Mouse (Mus musculus): ENCODE results near the gene Psrc1.

The Psrc1 gene

DNA sequence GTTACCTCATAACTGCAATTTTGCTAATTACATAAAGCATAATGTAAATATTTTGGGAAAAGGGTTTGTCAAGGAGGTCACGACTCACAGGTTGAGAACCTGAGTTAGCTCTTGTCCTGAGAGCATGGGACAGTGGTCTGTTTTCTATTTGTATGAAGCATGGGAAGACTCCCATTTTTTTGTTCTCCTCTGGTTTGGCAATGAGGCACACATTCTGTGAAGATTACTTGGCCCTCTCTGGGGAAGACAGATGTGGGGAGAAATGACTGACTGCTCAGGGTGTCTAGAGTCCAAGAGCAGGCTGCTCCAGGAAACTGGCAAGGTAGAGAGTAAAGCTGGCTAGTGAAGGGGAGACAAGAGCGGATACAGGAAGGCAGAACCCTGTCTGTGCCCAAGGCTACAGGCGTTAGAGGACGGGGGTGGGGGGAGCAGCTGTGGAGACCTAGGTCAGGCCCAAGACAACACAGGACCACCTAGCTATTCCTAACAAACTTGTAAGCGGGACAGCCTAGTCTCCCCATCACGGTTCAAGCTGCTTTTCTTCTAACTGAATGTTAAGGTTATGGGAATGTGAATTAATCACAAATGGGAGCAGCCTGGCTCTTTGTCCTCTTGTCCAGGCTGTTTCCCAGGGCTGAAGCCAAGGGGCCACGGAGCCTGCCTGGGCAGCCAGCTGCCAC is 41.4 kb downstream of the Psrc1 start:
- DNase-seq: no peak

DNA sequence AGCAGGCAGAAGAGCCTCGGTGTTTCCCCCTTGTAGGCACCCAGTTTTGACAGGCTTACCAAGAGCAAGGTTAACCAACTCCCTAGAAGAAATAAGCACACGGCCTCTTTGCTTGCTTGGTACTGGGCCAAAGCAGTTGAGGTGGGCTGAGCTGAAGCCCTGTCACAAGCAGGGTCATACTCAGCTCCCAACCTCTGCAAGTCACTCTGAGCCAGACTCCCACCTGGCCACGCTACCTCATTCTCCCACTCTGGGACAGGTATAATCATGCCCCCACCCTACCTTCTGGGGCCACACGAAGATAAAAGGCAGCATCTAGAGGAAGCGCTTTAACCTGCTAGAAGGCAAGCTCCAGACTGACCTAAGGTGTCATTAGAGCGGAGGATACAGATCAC is 42.0 kb downstream of the Psrc1 start:
- DNase-seq: no peak

GRCm38 (mm10) chr3:108432542-108433187 is 49.0 kb downstream of the Psrc1 start:
- no peak for DNase-seq

DNA sequence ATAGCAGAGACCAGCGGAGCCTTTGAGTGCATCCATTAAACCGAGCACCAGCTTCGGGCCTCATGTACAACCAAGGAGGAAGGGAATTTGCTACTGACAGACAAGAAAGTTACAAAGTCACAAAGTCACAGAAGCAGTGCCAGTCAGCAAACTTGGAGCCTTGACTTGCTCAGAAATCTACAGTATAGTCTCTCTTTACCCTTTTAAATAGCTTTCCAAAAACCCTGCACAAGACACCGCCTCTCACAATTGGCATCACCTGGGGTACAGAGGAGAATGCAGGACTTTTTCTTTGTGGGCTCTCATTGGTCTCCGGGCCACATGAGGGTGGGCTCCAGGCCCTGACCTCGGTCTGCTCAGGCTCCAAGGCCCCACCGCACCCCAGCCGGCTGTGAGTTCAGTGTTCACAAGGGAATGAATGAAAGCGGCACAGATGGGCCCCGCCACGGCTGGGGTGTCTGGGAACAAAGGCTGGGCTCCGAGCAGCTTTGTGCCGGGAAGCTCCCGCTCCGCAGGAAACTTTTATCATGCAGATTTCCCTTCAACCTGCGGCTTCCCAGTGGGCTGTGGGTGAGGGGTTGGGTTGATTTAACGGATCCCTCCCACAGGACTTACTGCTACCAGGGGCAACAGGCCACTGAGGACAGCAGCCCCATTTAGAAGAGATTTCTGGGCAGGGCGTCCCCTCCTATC is 49.7 kb downstream of the Psrc1 start:
- no peak for DNase-seq

DNA sequence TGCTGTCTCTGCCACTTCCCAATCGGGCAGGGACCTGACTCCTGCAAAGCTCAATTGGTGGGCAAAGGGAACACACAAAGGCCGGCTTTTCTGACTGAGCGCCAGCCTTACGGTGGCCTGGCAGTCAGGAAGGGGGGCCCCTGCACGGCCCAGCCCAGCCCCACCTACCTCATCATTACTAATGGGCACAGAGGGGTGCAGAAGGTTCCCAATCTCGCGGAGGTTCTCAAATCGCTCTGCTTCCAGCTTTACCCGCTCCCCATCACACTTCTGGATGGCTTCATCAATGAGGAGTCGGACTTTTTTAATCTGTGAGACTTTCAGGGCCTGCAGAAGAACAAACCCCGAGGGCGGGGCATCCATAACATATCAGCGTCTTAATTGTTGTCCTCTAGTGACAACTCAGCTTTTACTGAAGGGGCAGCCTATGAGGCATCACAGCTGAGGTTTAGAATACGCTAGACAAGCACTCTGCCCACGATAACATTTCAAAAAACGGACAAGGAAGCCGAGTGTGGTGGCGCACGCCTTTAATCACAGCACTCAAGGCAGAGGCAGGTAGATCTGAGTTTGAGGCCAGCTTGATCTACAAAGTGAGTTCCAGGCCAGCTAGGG is 50.3 kb downstream of the Psrc1 start:
- no peak for DNase-seq

- DNase-seq: no peak
These were observed 52.2 kb downstream of the Psrc1 start for GRCm38 (mm10) chr3:108435701-108436379.

DNA sequence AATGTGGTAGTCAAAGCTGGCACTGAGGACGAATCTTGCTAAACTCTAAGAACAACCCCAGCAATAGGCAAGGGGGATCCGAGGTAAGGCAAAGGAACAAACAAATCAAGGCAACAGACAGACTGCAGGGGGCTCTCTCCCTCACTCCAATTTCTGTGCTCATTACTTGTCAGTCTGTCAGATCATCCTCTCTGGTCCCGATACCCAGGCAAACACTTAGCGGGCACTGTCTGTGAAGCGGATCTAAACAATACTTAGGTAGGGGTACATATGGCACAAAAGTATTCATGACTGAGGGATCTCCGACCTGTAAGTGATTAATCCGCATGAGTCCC is 52.7 kb downstream of the Psrc1 start:
- no peak for DNase-seq
